Mouse (Mus musculus) adrenal gland, postnatal 10 days (tissue): ENCODE results near the gene Rreb1. TPM values are rescaled to one million over a fixed set of nuclear protein-coding genes. Genes with fewer than 3 reads are reported as not detected.

Experiments used
- DNase-seq: peaks from one replicate; pipeline ENCODE4 v3.0.0; 2021; ENCODE audit warnings: mixed read lengths
- total RNA-seq, 2 experiments: library from RNA; stranded (reverse); gene quantifications; 2 replicates each; pipeline ENCODE4 v1.2.3; 2021

The Rreb1 gene
- total RNA-seq, 2 experiments from 2014 or later, result 57.4 to 74.8 TPM

- peak; percentile 50 for DNase-seq
These were observed 166.1 kb downstream of the Rreb1 start for GRCm38 (mm10) chr13:37944306-37944705.

GRCm38 (mm10) chr13:37945392-37945791 lies 167.2 kb downstream of the Rreb1 start:
- DNase-seq, result no peak

GRCm38 (mm10) chr13:37946734-37947133 lies 168.5 kb downstream of the Rreb1 start:
- peak; percentile 90 for DNase-seq

GRCm38 (mm10) chr13:37952981-37953380 lies 174.8 kb downstream of the Rreb1 start:
- no peak for DNase-seq

- no peak for DNase-seq
These were observed 176.1 kb downstream of the Rreb1 start for GRCm38 (mm10) chr13:37954318-37954717.

- DNase-seq, result no peak
These were observed 180.5 kb downstream of the Rreb1 start for GRCm38 (mm10) chr13:37958498-37959238.

GRCm38 (mm10) chr13:37959239-37959907 lies 181.2 kb downstream of the Rreb1 start:
- DNase-seq, result no peak

- DNase-seq, result no peak
These were observed 181.7 kb downstream of the Rreb1 start for GRCm38 (mm10) chr13:37959936-37960335.

GRCm38 (mm10) chr13:37962541-37962940 lies 184.3 kb downstream of the Rreb1 start:
- no peak for DNase-seq

- peak; percentile 85 for DNase-seq
These were observed 185.3 kb downstream of the Rreb1 start for GRCm38 (mm10) chr13:37963354-37964007.

GRCm38 (mm10) chr13:37964128-37965087 lies 186.2 kb downstream of the Rreb1 start:
- DNase-seq, result no peak

GRCm38 (mm10) chr13:37965126-37965914 lies 187.1 kb downstream of the Rreb1 start:
- DNase-seq, result no peak

GRCm38 (mm10) chr13:37966256-37967051 lies 188.3 kb downstream of the Rreb1 start:
- no peak for DNase-seq

- DNase-seq, result no peak
These were observed 188.8 kb downstream of the Rreb1 start for GRCm38 (mm10) chr13:37967052-37967437.

- no peak for DNase-seq
These were observed 189.4 kb downstream of the Rreb1 start for GRCm38 (mm10) chr13:37967565-37967964.

GRCm38 (mm10) chr13:37969337-37969736 lies 191.1 kb downstream of the Rreb1 start:
- DNase-seq, result peak; percentile 95

GRCm38 (mm10) chr13:37969988-37970387 lies 191.8 kb downstream of the Rreb1 start:
- no peak for DNase-seq

- no peak for DNase-seq
These were observed 192.8 kb downstream of the Rreb1 start for GRCm38 (mm10) chr13:37970887-37971530.

- DNase-seq, result no peak
These were observed 195.8 kb downstream of the Rreb1 start for GRCm38 (mm10) chr13:37974036-37974435.

- no peak for DNase-seq
These were observed 196.5 kb downstream of the Rreb1 start for GRCm38 (mm10) chr13:37974731-37975130.
